Mouse (Mus musculus) erythroid progenitor cell, adult 5-6 weeks (primary cell): Measurements from ENCODE around the gene Caly. TPM values are rescaled to one million over a fixed set of nuclear protein-coding genes. Genes with fewer than 3 reads are reported as not detected.

ENCODE experiments used
- ATAC-seq: replicated peaks from 2 replicates; pipeline ENCODE4 v1.8.0; 2016; ENCODE audit warnings: moderate number of reproducible peaks, mild to moderate bottlenecking, moderate TSS enrichment, inconsistent platforms; ENCODE audit not compliant: poor library complexity, low FRiP score, severe bottlenecking
- total RNA-seq, 2 experiments: library from RNA; stranded (forward) in 1 of 2; stranded (reverse) in 1 of 2; fragments of 150-400 nt in 1 of 2; fragments of 186-747, 209-891 nt in 1 of 2; gene quantifications; 2 replicates each; pipeline versions ENCODE4 v1.2.3 to v1.2.4; 2015 to 2017; ENCODE audit warnings: low replicate concordance in 2 of 2

The Caly gene
- total RNA-seq, 2 experiments from 2014 or later = not detected

DNA sequence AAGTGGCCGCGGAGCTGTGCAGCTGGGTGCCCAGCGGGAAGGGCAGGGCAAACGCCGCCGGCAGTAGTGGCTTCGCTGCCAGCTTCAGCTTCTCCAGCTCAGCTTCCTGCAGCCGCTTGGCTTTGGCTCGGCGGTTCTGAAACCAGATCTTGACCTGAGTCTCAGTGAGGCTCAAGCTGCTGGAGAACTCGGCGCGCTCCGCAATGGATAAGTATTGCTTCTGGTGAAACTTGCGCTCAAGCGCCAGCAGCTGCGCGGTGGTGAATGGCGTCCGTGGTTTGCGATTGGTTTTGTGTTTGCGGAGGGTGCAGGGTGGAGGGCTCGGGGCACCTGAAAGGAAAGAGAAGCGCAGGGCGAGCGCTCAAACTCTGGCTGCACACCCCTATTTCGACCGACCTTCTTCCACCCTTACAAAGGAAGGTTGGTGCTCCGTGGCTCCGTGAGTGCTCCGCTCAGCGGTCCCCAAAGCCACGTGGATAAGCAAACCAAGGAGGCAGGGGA, 34.5 kb downstream of the Caly start:
- no peak for ATAC-seq

- no peak for ATAC-seq
These were observed 36.8 kb downstream of the Caly start for GRCm38 (mm10) chr7:140045546-140045945.

DNA sequence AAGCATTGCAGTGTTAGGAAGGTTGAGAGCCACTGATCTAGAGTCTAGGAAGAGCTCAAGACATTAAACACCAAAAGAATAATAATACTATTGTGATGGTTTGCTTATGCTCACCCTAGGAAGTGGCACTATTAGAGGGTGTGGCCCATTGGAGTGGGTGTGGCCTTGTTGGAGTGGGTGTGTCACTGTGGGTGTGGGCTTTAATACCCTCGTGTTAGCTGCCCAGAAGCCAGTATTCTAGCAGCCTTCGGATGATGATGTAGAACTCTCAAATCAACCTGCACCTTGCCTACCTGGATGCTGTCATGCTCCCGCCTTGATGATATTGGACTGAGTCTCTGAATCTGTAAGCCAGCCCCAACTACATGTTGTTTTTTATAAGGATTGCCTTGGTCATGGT, 39.6 kb downstream of the Caly start:
- ATAC-seq = no peak

GRCm38 (mm10) chr7:140037171-140037555, 45.2 kb downstream of the Caly start:
- ATAC-seq = no peak

DNA sequence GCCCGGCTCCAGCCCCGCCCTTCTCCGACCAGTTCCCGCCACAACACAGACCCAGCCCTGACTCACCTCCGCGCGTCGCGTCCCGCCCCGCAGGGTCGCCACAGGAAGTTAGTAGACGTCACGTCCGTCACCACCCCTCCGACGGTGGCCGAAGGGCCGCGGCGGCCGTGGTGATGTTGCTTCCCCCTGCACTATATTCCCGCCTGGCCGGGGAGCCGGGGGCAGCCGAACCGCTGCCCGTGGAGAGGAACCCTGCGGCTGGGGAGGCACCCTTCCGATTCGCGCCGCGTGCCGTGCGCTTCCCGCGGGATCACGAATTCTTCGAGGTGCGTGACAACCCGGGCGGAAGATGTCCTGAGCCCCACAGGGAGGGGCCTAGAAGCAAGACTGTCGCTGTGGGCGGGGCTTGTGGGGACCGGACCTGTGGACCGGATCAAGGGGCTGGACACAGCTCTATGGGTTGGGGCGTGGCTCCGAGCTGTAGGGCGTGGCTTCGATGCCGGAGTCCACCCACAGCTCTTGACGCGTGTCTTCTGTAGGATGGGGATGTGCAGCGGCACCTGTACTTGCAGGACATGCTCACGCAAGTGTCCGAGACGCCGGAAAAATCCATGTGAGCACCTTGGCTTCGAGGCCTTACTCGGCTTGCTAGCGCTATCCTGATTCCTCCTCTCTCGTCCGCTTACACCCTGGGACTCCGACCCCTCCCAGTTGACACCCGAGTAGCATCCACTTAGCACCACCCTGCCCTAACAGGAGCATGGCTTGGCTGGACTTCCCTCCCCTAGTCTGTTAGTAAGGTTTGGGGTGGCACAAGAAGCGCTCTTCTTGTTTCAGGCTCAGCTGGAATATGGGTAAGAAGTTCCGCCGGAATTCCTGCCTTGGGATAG, 45.8 kb downstream of the Caly start, which contains the start of the genes Zfp511 and Tubgcp2:
Gene Zfp511, plus strand, starts transcription at position 111 of the 890 bp plus-strand sequence.
Gene Tubgcp2, minus strand, starts transcription at position 389 of the 890 bp plus-strand sequence.
- ATAC-seq = peak; percentile 91

DNA sequence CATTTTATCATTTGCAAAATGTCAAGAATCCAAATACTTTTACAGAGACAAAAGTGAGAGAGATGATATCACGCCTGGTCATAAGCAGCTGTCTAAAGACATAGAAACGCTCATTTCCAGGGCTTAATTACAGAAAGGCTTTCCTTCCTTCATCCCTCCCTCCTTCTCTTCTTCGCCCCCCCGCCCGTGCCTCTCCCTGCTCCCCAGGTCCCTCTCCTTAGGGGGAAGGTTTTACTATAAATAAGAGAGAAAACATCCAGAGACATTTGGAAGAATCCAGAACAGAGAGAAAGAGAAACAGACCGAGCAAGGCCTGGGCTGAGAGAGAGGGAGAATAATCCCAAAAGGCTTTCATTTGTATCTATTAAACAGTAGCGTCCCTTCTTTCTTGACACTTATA, 46.9 kb downstream of the Caly start:
- ATAC-seq = no peak

DNA sequence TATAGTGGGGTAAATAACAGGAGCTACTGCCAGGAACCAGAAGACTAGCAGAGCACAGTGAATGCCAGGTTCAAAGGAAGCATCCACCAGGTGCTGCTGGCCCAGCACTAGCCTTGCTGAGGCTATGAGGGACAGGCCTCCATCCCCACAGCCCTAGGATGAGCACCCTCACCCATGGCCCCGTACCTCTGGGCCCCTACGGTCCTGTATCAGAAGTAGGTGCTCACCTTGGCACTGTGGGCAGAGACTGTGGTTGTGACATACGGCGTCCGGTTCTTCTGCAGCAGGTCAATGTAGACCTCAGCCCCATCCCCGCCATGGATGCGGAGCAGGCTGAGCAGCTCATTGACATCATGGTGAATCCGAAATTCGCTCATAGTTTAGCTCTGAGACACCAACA, 49.0 kb downstream of the Caly start:
- ATAC-seq = no peak

GRCm38 (mm10) chr7:140032366-140032765, 50.0 kb downstream of the Caly start:
- no peak for ATAC-seq

- no peak for ATAC-seq
These were observed 50.6 kb downstream of the Caly start for GRCm38 (mm10) chr7:140031771-140032170.

Other genes starting within 250 kb of the Caly start
- gene Adgra1, start 248.4 kb downstream of the Caly start, total RNA-seq (2015; ENCODE audit: low replicate concordance) = not detected in 2 replicates
- not detected in 2 replicates for gene Adgra1, start 248.4 kb downstream of the Caly start, total RNA-seq (2017; ENCODE audit: low replicate concordance)
- gene Kndc1, start 187.9 kb downstream of the Caly start, total RNA-seq (2015; ENCODE audit: low replicate concordance) = not detected in 2 replicates
- not detected in 2 replicates for gene Kndc1, start 187.9 kb downstream of the Caly start, total RNA-seq (2017; ENCODE audit: low replicate concordance)
- gene Utf1, start 138.8 kb downstream of the Caly start, total RNA-seq (2015; ENCODE audit: low replicate concordance) = not detected in 2 replicates
- not detected in 2 replicates for gene Utf1, start 138.8 kb downstream of the Caly start, total RNA-seq (2017; ENCODE audit: low replicate concordance)
- gene 6430531B16Rik, start 103.8 kb downstream of the Caly start, total RNA-seq (2015; ENCODE audit: low replicate concordance) = not detected in 2 replicates
- not detected in 2 replicates for gene 6430531B16Rik, start 103.8 kb downstream of the Caly start, total RNA-seq (2017; ENCODE audit: low replicate concordance)
- gene Adam8, start 90.0 kb downstream of the Caly start, total RNA-seq (2015; ENCODE audit: low replicate concordance) = 9.2 and 9.4 TPM in 2 replicates
- gene Adam8, start 90.0 kb downstream of the Caly start, total RNA-seq (2017; ENCODE audit: low replicate concordance) = 3.3 and 5.2 TPM in 2 replicates
- gene Zfp511, start 46.2 kb downstream of the Caly start, total RNA-seq (2015; ENCODE audit: low replicate concordance) = 12.6 and 33.1 TPM in 2 replicates
- gene Zfp511, start 46.2 kb downstream of the Caly start, total RNA-seq (2017; ENCODE audit: low replicate concordance) = 4.0 and 12.8 TPM in 2 replicates
- 18.0 and 24.1 TPM in 2 replicates for gene Tubgcp2, start 45.9 kb downstream of the Caly start, total RNA-seq (2015; ENCODE audit: low replicate concordance)
- 26.9 and 48.3 TPM in 2 replicates for gene Tubgcp2, start 45.9 kb downstream of the Caly start, total RNA-seq (2017; ENCODE audit: low replicate concordance)
- not detected in 2 replicates for gene Msx3, start 33.5 kb downstream of the Caly start, total RNA-seq (2015; ENCODE audit: low replicate concordance)
- gene Msx3, start 33.5 kb downstream of the Caly start, total RNA-seq (2017; ENCODE audit: low replicate concordance) = not detected in 2 replicates
- not detected in 2 replicates for gene Prap1, start 10.8 kb upstream of the Caly start, total RNA-seq (2015; ENCODE audit: low replicate concordance)
- not detected in 2 replicates for gene Prap1, start 10.8 kb upstream of the Caly start, total RNA-seq (2017; ENCODE audit: low replicate concordance)
- not detected in 2 replicates for gene Fuom, start 19.9 kb upstream of the Caly start, total RNA-seq (2015; ENCODE audit: low replicate concordance)
- not detected in 2 replicates for gene Fuom, start 19.9 kb upstream of the Caly start, total RNA-seq (2017; ENCODE audit: low replicate concordance)
- gene Paox, start 33.3 kb upstream of the Caly start, total RNA-seq (2015; ENCODE audit: low replicate concordance) = 6.8 TPM in 1 of 2 replicates, not detected in the other
- 2.0 and 2.8 TPM in 2 replicates for gene Paox, start 33.3 kb upstream of the Caly start, total RNA-seq (2017; ENCODE audit: low replicate concordance)
- gene Echs1, start 33.9 kb upstream of the Caly start, total RNA-seq (2015; ENCODE audit: low replicate concordance) = 16.2 and 20.1 TPM in 2 replicates
- 8.6 and 12.6 TPM in 2 replicates for gene Echs1, start 33.9 kb upstream of the Caly start, total RNA-seq (2017; ENCODE audit: low replicate concordance)
- 7.6 TPM in 1 of 2 replicates, not detected in the other for gene Mtg1, start 55.0 kb upstream of the Caly start, total RNA-seq (2015; ENCODE audit: low replicate concordance)
- 1.4 TPM in 1 of 2 replicates, not detected in the other for gene Mtg1, start 55.0 kb upstream of the Caly start, total RNA-seq (2017; ENCODE audit: low replicate concordance)
- gene Sprn, start 72.3 kb upstream of the Caly start, total RNA-seq (2015; ENCODE audit: low replicate concordance) = not detected in 2 replicates
- not detected in 2 replicates for gene Sprn, start 72.3 kb upstream of the Caly start, total RNA-seq (2017; ENCODE audit: low replicate concordance)
- gene Olfr522, start 82.2 kb upstream of the Caly start, total RNA-seq (2015; ENCODE audit: low replicate concordance) = not detected in 2 replicates
- not detected in 2 replicates for gene Olfr522, start 82.2 kb upstream of the Caly start, total RNA-seq (2017; ENCODE audit: low replicate concordance)
- not detected in 2 replicates for gene Olfr523, start 90.7 kb upstream of the Caly start, total RNA-seq (2015; ENCODE audit: low replicate concordance)
- gene Olfr523, start 90.7 kb upstream of the Caly start, total RNA-seq (2017; ENCODE audit: low replicate concordance) = not detected in 2 replicates
- gene Olfr524, start 123.4 kb upstream of the Caly start, total RNA-seq (2015; ENCODE audit: low replicate concordance) = not detected in 2 replicates
- gene Olfr524, start 123.4 kb upstream of the Caly start, total RNA-seq (2017; ENCODE audit: low replicate concordance) = not detected in 2 replicates
- gene Cd163l1, start 135.7 kb upstream of the Caly start, total RNA-seq (2015; ENCODE audit: low replicate concordance) = not detected in 2 replicates
- gene Cd163l1, start 135.7 kb upstream of the Caly start, total RNA-seq (2017; ENCODE audit: low replicate concordance) = not detected in 2 replicates
- 0.42 TPM in 1 of 2 replicates, not detected in the other for gene 5830411N06Rik, start 164.7 kb upstream of the Caly start, total RNA-seq (2015; ENCODE audit: low replicate concordance)
- gene 5830411N06Rik, start 164.7 kb upstream of the Caly start, total RNA-seq (2017; ENCODE audit: low replicate concordance) = not detected in 2 replicates
- gene Olfr525, start 238.3 kb upstream of the Caly start, total RNA-seq (2015; ENCODE audit: low replicate concordance) = not detected in 2 replicates
- gene Olfr525, start 238.3 kb upstream of the Caly start, total RNA-seq (2017; ENCODE audit: low replicate concordance) = not detected in 2 replicates